Mouse (Mus musculus) heart, embryonic 13.5 days (tissue): ENCODE results near the gene Acox2. TPM values are rescaled to one million over a fixed set of nuclear protein-coding genes. Genes with fewer than 3 reads are reported as not detected.

Experiments used
- ATAC-seq: fragments of 200-750 bp; cut with Nextera tagmentation; 2 replicates; pipeline ENCODE4 v1.8.0; 2017; ENCODE audit warnings: moderate TSS enrichment; ENCODE audit not compliant: insufficient number of reproducible peaks, low FRiP score, low TSS enrichment; ENCODE audit errors: extremely low read depth
- H3K27ac ChIP-seq: fragments of 300-500 bp; sonication (generic); replicated peaks from 2 replicates; pipeline ENCODE4 v1.5.1; 2015; ENCODE audit warnings: moderate library complexity, mild to moderate bottlenecking, inconsistent platforms
- H3K27me3 ChIP-seq: fragments of 300-500 bp; sonication (generic); replicated peaks from 2 replicates; pipeline ENCODE4 v1.6.1; 2015; ENCODE audit warnings: mild to moderate bottlenecking, inconsistent platforms
- H3K36me3 ChIP-seq: fragments of 300-500 bp; sonication (generic); 2 replicates; pipeline ENCODE4 v1.6.1; 2015; ENCODE audit warnings: mild to moderate bottlenecking, inconsistent platforms
- H3K4me1 ChIP-seq: fragments of 300-500 bp; sonication (generic); 2 replicates; pipeline ENCODE4 v1.6.1; 2015; ENCODE audit warnings: inconsistent platforms
- H3K4me2 ChIP-seq: fragments of 300-500 bp; sonication (generic); 2 replicates; pipeline ENCODE4 v1.6.1; 2015; ENCODE audit warnings: inconsistent platforms, mild to moderate bottlenecking, moderate library complexity
- H3K4me3 ChIP-seq: fragments of 300-500 bp; sonication (generic); 2 replicates; pipeline ENCODE4 v1.5.1; 2015; ENCODE audit warnings: moderate library complexity, mild to moderate bottlenecking, inconsistent platforms
- H3K9ac ChIP-seq: fragments of 300-500 bp; sonication (generic); 2 replicates; pipeline ENCODE4 v1.6.1; 2015; ENCODE audit warnings: inconsistent platforms, mild to moderate bottlenecking, moderate library complexity
- H3K9me3 ChIP-seq: fragments of 300-500 bp; sonication (generic); 2 replicates; pipeline ENCODE4 v1.6.1; 2016; ENCODE audit warnings: inconsistent platforms
- WGBS: fragments of 180-500 bp; shearing (Covaris S2); methylation state at CpG from one replicate; pipeline ENCODE4 v1.1.7; 2015; ENCODE audit warnings: mixed read lengths; 5-methylcytosine and 5-hydroxymethylcytosine counted together
- polyA plus RNA-seq: library from polyadenylated mRNA; unstranded; fragments of >200 nt; fragmentation: Nextera tagmentation; extraction: Ambion mirVana; gene quantifications from 2 replicates; pipeline ENCODE4 v1.2.1, GENCODE M21; 2015

Gene Acox2
- polyA plus RNA-seq, 1 experiment from 2014 or later, result 0.11 TPM

DNA sequence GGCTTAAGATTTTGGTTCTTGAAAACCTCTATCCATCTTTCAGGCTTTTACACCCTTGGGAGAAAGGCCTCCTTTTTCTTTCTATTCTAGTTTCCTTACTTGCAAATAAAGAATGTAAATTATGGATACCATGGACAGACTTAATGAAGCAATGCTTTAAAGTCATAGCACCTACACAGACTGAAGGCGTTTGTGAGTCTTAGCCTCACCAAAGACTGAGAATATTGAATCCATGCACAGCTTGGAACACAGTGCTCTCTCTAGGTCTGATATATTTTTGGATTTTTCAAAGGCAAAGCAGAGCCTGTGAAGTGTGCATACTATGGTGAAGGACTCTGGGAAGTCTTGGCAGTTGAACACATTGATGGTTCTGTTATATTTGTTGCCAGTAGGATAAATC lies 9.9 kb downstream of the Acox2 start:
- Histone ChIP-seq H3K4me1 (no peaks in the 10 kb centered on the region), H3K4me2 (no peak overlapping the region), H3K4me3 (no peak overlapping the region), H3K9me3 (no peaks in the 10 kb centered on the region), H3K27me3 (0 out of 2 replicates have a peak, but pooled peaks cover 4% of the 10 kb centered on the region), H3K9ac (no peak overlapping the region), H3K36me3 (no peaks in the 10 kb centered on the region), H3K27ac (no peak overlapping the region)
- 80% methylated on average over 1 of the region's 1 CpGs for WGBS
- ATAC-seq, result no peak

DNA sequence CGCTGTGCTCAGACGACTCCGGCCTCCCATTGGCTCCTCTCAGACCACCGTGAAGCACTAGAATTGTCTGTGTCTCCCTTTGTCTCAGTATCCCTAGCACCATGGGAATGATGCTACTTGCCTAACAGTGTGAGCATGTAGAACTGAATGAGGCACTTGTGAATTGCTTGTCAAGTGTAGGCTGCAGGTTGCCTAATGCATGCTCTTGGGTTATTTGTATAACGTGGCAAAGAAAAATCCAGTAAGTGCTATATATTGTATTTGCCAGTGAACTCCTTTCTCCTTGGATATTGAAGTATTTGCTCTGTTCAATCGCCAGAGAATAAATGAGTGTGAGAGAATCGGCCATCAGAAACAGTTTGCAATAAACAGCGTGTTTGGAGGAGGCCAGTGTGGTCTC lies 12.3 kb downstream of the Acox2 start:
- WGBS, result 77% methylated on average over 8 of the region's 8 CpGs
- H3K27me3 ChIP-seq, result no peaks in the 10 kb centered on the region
- H3K4me3 ChIP-seq, result no peak overlapping the region
- H3K9me3 ChIP-seq, result no peaks in the 10 kb centered on the region
- no peak overlapping the region for H3K4me2 ChIP-seq
- no peaks in the 10 kb centered on the region for H3K36me3 ChIP-seq
- no peak for ATAC-seq
- no peak overlapping the region for H3K9ac ChIP-seq
- no peak overlapping the region for H3K27ac ChIP-seq
- H3K4me1 ChIP-seq, result 0 out of 2 replicates have a peak, but pooled peaks cover 5% of the 10 kb centered on the region

DNA sequence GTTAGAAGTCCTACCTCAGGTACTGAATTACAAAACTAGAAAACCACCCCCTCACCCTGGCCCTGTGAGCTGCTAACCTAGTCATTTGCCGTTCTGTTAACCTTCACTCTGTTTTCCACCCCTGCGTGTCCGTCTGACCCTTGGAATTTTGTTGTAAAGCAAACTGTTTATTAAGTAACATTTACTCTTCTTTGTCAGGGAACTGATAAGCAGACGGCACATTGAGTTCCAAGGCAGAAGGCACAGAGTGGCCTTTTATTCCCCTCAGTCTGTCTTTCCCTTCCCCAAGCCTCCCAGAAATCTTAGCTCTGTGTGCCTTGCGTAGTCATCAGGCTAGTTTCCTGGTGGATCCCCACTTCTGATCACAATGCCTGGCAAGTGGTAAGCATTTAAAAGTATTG lies 14.9 kb downstream of the Acox2 start:
- Histone ChIP-seq H3K4me1 (0 out of 2 replicates have a peak, but pooled peaks cover 5% of the 10 kb centered on the region), H3K27me3 (no peaks in the 10 kb centered on the region), H3K4me2 (no peak overlapping the region), H3K27ac (no peak overlapping the region), H3K4me3 (no peak overlapping the region), H3K9me3 (no peaks in the 10 kb centered on the region), H3K36me3 (no peaks in the 10 kb centered on the region), H3K9ac (no peak overlapping the region)
- ATAC-seq, result no peak
- WGBS, result 65% methylated on average over 5 of the region's 5 CpGs

DNA sequence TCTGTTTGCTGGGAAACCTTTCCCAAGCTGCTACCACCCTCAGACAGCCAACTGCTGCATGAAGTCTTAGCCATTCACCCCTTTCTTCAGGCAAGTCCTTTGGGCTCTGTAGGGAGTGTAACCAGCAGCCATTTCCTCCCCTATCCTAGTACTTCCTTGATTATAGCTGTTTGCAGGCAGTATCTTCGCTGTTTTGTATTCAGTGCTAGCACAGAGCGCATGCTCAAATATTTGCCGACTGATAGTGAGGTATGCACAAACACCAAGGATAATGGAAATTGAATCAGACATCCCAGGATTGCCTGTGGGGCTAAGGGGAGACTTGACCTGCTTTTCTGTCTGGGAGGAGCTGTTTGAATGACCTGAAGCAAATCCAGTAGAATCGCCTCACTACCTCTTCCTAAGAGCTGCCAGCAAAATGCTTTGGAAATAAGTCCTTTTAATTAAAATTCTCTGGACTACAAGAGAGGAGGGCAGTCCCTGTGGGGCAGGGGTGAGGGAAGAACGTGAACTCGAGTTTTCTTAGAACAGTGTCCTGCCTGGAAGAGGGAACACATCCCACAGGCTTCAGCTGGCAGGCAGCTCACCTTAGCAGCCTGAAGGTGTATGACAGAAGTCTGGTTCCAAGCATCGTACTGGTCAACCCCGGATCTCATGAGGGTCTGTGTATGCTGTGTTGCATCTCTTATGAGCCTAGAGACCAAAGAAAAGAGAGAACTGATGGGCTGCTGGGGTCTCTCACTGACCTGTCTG lies 15.8 kb downstream of the Acox2 start:
- no peak overlapping the region for H3K4me2 ChIP-seq
- H3K9me3 ChIP-seq, result no peaks in the 10 kb centered on the region
- H3K27me3 ChIP-seq, result no peaks in the 10 kb centered on the region
- no peak for ATAC-seq
- 64% methylated on average over 8 of the region's 8 CpGs for WGBS
- no peaks in the 10 kb centered on the region for H3K36me3 ChIP-seq
- no peak overlapping the region for H3K9ac ChIP-seq
- 0 out of 2 replicates have a peak, but pooled peaks cover 5% of the 10 kb centered on the region for H3K4me1 ChIP-seq
- no peak overlapping the region for H3K4me3 ChIP-seq
- 0 out of 2 replicates have a peak overlapping the region, but pooled peaks have one; percentile 28 for H3K27ac ChIP-seq

DNA sequence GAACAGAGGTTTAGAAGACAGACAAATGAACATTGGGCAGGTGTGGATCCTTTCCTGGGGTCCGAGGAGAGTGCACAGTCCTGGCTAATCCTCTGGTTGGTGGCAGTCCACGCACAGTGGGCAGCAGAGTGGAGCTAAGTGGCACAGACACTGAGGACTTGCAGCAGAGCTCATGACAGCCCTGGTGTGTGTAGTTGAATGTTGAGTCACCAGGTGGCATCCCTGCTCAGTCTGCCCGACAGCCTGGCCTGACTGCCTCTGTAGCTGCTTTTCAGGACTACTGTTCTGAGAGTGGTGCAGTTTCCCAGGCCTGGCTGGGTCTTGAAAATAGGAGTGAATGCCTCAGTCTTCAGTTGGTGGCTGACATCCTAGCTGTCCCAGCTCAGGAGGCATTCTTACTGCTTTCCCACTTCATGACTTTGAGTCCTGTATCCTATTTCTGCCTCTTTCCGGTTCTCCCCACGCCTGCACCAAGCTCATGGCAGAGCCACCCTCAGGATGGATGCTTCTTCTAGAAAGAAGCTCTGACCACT lies 16.7 kb downstream of the Acox2 start:
- Histone ChIP-seq H3K36me3 (no peaks in the 10 kb centered on the region), H3K4me3 (no peak overlapping the region), H3K4me1 (0 out of 2 replicates have a peak, but pooled peaks cover 5% of the 10 kb centered on the region), H3K4me2 (no peak overlapping the region), H3K9me3 (no peaks in the 10 kb centered on the region), H3K9ac (0 out of 2 replicates have a peak overlapping the region, but pooled peaks have one; percentile 5), H3K27ac (0 out of 2 replicates have a peak overlapping the region, but pooled peaks have one; percentile 28), H3K27me3 (no peaks in the 10 kb centered on the region)
- ATAC-seq, result no peak
- WGBS, result 50% methylated on average over 5 of the region's 5 CpGs

DNA sequence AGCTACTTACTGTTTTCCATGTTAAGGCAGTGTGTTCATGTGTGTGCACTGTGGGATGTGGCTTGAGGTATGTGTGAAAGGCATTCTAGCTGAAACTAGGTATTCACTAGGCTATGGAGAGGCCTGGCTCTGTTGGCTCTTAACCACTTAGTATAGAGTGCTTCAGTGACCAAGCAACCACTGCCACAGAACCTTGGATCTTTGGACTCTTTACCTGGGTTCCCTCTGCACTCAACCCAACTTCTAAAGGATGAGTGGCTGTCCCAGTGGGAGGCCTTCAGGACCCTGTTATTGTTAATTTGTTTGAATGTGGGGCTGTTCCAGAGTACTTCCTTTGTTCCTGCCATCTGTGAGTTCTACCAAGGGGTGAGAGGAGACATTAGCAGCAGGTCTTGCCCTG lies 17.3 kb downstream of the Acox2 start:
- Histone ChIP-seq H3K9ac (no peak overlapping the region), H3K36me3 (no peaks in the 10 kb centered on the region), H3K27me3 (no peaks in the 10 kb centered on the region), H3K27ac (no peak overlapping the region), H3K4me3 (no peak overlapping the region), H3K4me1 (0 out of 2 replicates have a peak, but pooled peaks cover 5% of the 10 kb centered on the region), H3K4me2 (no peak overlapping the region), H3K9me3 (no peaks in the 10 kb centered on the region)
- ATAC-seq, result no peak

DNA sequence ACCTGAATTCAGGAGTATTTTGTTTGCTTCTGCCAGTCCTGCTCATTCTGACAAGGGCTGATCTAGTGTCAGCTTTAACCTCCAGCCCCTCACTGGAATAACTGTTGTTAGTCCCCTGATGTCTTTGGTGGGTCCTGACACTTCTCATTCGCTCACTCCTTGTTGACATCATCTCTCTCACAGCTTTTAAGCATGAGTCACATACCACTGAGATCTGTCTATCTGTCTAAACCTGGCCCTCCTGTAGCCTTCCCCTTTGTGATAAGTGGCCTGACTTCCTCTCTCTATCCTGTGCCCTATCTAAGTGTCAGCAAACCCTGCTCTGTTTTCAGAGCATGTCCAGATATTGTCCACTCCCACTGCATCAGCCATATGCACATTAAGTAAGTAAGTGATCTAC lies 25.9 kb downstream of the Acox2 start:
- no peak overlapping the region for H3K4me3 ChIP-seq
- no peak; the same call in 1 of the 2 replicates for ATAC-seq
- no peaks in the 10 kb centered on the region for H3K36me3 ChIP-seq
- peaks cover 16% of the 10 kb centered on the region for H3K4me1 ChIP-seq
- H3K27me3 ChIP-seq, result no peaks in the 10 kb centered on the region
- H3K4me2 ChIP-seq, result no peak overlapping the region
- no peak overlapping the region for H3K9ac ChIP-seq
- H3K9me3 ChIP-seq, result no peaks in the 10 kb centered on the region
- WGBS, result 3% methylated on average over 1 of the region's 1 CpGs
- H3K27ac ChIP-seq, result no peak overlapping the region

DNA sequence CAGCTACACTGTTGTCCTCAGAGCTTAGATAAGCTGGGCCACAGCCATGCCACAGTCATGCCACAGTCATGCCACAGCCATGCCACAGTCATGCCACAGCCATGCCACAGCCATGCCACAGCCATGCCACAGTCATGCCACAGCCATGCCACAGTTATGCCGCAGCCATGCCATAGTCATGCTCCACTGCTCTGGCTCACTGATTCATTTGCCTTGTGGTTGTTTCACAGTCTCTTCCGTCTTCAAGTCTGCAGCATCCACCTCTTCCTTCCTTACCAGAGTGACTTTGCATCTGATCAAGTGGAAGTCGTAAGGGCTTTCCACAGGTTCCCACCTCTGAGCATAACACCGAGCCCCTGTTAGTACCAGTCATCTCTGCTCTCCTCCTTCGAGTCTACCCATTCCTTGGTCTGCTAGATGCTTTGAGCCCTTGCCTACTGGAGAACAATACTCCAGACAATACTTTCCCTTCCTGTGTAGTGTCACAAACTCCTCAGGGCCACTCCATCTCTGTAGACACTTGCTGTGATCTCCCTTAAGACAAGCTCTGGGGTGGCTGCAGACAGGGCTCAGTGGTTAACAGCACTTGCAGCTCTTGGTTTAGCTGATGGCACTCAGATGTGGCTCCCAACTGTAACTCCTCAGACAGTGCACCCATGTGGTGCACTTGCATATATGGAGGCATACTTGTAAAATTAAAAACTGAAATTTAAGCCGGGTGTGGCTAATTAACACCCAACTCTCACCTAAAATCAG lies 26.8 kb downstream of the Acox2 start:
- Histone ChIP-seq H3K4me1 (peaks cover 16% of the 10 kb centered on the region), H3K4me2 (no peak overlapping the region), H3K36me3 (no peaks in the 10 kb centered on the region), H3K9ac (no peak overlapping the region), H3K27me3 (no peaks in the 10 kb centered on the region), H3K27ac (no peak overlapping the region), H3K9me3 (no peaks in the 10 kb centered on the region), H3K4me3 (no peak overlapping the region)
- 64% methylated on average over 6 of the region's 6 CpGs for WGBS
- ATAC-seq, result no peak

DNA sequence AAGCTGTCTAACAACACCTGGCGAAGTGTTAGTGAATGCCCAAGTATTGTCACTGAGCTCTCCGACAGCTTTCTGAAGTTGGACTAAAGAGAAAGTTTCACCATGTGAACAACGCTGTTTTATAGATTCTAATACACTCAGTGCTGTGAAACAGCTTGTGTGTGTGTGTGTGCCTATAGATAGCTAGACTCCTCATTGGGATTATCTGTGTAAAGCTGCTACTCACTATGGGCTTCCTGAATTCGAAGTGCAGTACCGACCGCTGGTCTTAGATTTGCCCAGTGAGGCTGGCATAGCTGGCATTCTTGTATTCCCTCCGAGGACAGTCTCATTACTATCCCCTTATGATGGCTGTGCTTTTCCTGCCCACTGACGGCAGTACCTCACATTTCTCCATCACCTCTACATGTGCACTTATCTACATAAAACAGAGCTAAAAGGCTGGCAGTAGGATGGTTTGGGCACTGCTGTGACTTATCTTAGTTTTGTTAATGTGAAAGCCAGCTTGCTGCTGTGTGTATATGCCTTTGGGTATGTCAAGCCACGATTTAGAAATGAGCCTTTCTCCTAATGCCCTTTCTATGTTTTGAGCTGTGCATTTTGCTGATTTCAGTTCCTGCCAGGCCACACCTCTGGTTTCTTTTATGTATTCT lies 29.7 kb downstream of the Acox2 start:
- H3K36me3 ChIP-seq, result 0 out of 2 replicates have a peak, but pooled peaks cover under 1% of the 10 kb centered on the region
- H3K4me1 ChIP-seq, result peaks cover 16% of the 10 kb centered on the region

DNA sequence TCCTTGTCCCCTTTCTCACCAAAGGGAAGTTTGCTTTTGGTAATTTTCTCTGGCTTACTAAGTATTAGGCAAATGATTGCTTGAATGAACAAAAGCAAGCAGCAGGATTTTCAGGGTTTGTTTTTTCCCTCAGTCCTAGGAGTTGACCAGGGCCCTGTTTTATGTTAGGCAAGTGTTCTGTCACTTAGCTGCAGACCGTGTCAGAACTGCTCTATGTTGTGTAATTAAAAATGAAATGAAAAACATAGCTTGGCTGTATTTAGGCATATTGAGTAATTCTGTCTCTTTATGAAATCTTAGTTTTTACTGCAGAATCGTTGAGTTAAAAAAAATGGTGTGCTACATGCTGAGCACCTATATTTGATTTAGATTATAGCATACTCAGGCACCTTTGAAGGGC lies 34.3 kb downstream of the Acox2 start:
- WGBS, result 65% methylated on average over 2 of the region's 2 CpGs
- H3K4me3 ChIP-seq, result no peak overlapping the region

More for the DNA sequence above, 29.7 kb downstream of the Acox2 start:
- no peak overlapping the region for H3K9ac ChIP-seq
- H3K4me2 ChIP-seq, result no peak overlapping the region
- 64% methylated on average over 9 of the region's 9 CpGs for WGBS
- H3K27me3 ChIP-seq, result no peaks in the 10 kb centered on the region
- H3K9me3 ChIP-seq, result no peaks in the 10 kb centered on the region
- no peak overlapping the region for H3K27ac ChIP-seq
- ATAC-seq, result no peak
- H3K4me3 ChIP-seq, result no peak overlapping the region

More for the DNA sequence above, 34.3 kb downstream of the Acox2 start:
- Histone ChIP-seq H3K4me1 (no peaks in the 10 kb centered on the region; the same call in 1 of the 2 replicates), H3K27ac (no peak overlapping the region), H3K36me3 (peaks cover 27% of the 10 kb centered on the region), H3K4me2 (no peak overlapping the region), H3K27me3 (no peaks in the 10 kb centered on the region), H3K9ac (no peak overlapping the region), H3K9me3 (no peaks in the 10 kb centered on the region)
- ATAC-seq, result no peak
